Mouse (Mus musculus) heart, postnatal 36 days (tissue): ENCODE results near the gene Jph3. TPM values are rescaled to one million over a fixed set of nuclear protein-coding genes. Genes with fewer than 3 reads are reported as not detected.

Source experiments
- DNase-seq, 2 experiments: peaks; one replicate each; pipeline ENCODE4 v3.0.0; 2021 to 2022
- intact Hi-C: fragments of 180-260 bp; cut with DNase I; formaldehyde crosslinking; loops from one replicate; pipeline ENCODE4 v1.15.1; 2025
- total RNA-seq, 2 experiments: library from RNA; stranded (reverse); gene quantifications; 2 replicates each; pipeline ENCODE4 v1.2.3; 2021

Jph3 gene
- total RNA-seq, 2 experiments from 2014 or later: 0.08 TPM; not detected in 1

- DNase-seq: no peak
- intact Hi-C loops: no loop called here
Observed at GRCm38 (mm10) chr8:121727164-121727563, 2.3 kb upstream of the Jph3 start.

GRCm38 (mm10) chr8:121729754-121730153 is 331 bp downstream of the Jph3 start:
- DNase-seq: no peak
- intact Hi-C loops: no loop called here

- intact Hi-C loops: no loop called here
- DNase-seq: no peak
Observed at GRCm38 (mm10) chr8:121730170-121730569, 747 bp downstream of the Jph3 start.

GRCm38 (mm10) chr8:121730646-121731045 is 1.2 kb downstream of the Jph3 start:
- intact Hi-C loops: no loop called here
- no peak for DNase-seq

- no peak for DNase-seq
- intact Hi-C loops: no loop called here
Observed at GRCm38 (mm10) chr8:121731060-121731459, 1.6 kb downstream of the Jph3 start.

GRCm38 (mm10) chr8:121731471-121732333 is 2.3 kb downstream of the Jph3 start:
- intact Hi-C loops: no loop called here

GRCm38 (mm10) chr8:121732334-121732665 is 2.9 kb downstream of the Jph3 start:
- DNase-seq: no peak
- intact Hi-C loops: no loop called here

More at GRCm38 (mm10) chr8:121731471-121732333, 2.3 kb downstream of the Jph3 start:
- no peak for DNase-seq

- DNase-seq: no peak
- intact Hi-C loops: no loop called here
Observed at GRCm38 (mm10) chr8:121734262-121734661, 4.8 kb downstream of the Jph3 start.

- peak; percentile 19 to 26 for DNase-seq
- intact Hi-C loops: no loop called here
Observed at GRCm38 (mm10) chr8:121736236-121736635, 6.8 kb downstream of the Jph3 start.

GRCm38 (mm10) chr8:121740721-121741120 is 11.3 kb downstream of the Jph3 start:
- intact Hi-C loops: no loop called here
- DNase-seq: no peak

GRCm38 (mm10) chr8:121749501-121749900 is 20.1 kb downstream of the Jph3 start:
- DNase-seq: no peak
- intact Hi-C loops: no loop called here

GRCm38 (mm10) chr8:121750512-121750911 is 21.1 kb downstream of the Jph3 start:
- no peak for DNase-seq
- intact Hi-C loops: no loop called here

- peak; percentile 22 to 52 for DNase-seq
- intact Hi-C loops: no loop called here
Observed at GRCm38 (mm10) chr8:121751407-121751806, 22.0 kb downstream of the Jph3 start.

- intact Hi-C loops: no loop called here
- DNase-seq: no peak
Observed at GRCm38 (mm10) chr8:121758470-121758869, 29.0 kb downstream of the Jph3 start.

- no peak for DNase-seq
- intact Hi-C loops: no loop called here
Observed at GRCm38 (mm10) chr8:121760484-121760883, 31.1 kb downstream of the Jph3 start.

GRCm38 (mm10) chr8:121761480-121761879 is 32.1 kb downstream of the Jph3 start:
- intact Hi-C loops: no loop called here
- DNase-seq: peak; percentile 10 to 14

- intact Hi-C loops: no loop called here
- no peak for DNase-seq
Observed at GRCm38 (mm10) chr8:121762999-121763699, 33.7 kb downstream of the Jph3 start.

GRCm38 (mm10) chr8:121763700-121764013 is 34.2 kb downstream of the Jph3 start:
- no peak for DNase-seq
- intact Hi-C loops: no loop called here

- intact Hi-C loops: no loop called here
- no peak for DNase-seq
Observed at GRCm38 (mm10) chr8:121765594-121766138, 36.2 kb downstream of the Jph3 start.

GRCm38 (mm10) chr8:121769095-121769494 is 39.7 kb downstream of the Jph3 start:
- no peak for DNase-seq
- intact Hi-C loops: no loop called here

GRCm38 (mm10) chr8:121769621-121770020 is 40.2 kb downstream of the Jph3 start:
- intact Hi-C loops: no loop called here
- DNase-seq: no peak
